Mouse (Mus musculus) ES-Bruce4 (cell line): ENCODE measurements around the gene Enc1. TPM values are rescaled to one million over a fixed set of nuclear protein-coding genes. Genes with fewer than 3 reads are reported as not detected.

Source experiments
- H3K27ac ChIP-seq: 2 replicates; pipeline ENCODE4 v1.5.1; 2012; ENCODE audit warnings: low read length, inconsistent platforms; ENCODE audit not compliant: insufficient read depth
- H3K27me3 ChIP-seq: 2 replicates; pipeline ENCODE4 v1.6.1; 2012; ENCODE audit warnings: mild to moderate bottlenecking, low read length, inconsistent platforms; ENCODE audit not compliant: control insufficient read depth, poor library complexity, insufficient read depth, severe bottlenecking
- H3K36me3 ChIP-seq: 2 replicates; pipeline ENCODE4 v1.6.1; 2012; ENCODE audit warnings: inconsistent platforms, mild to moderate bottlenecking, low read length, moderate library complexity; ENCODE audit not compliant: control insufficient read depth, poor library complexity, insufficient read depth, severe bottlenecking
- H3K4me1 ChIP-seq: one replicate; pipeline ENCODE4 v1.8.1; 2011; ENCODE audit warnings: low read length; ENCODE audit not compliant: control insufficient read depth, insufficient read depth
- H3K4me3 ChIP-seq: 2 replicates; pipeline ENCODE4 v1.5.1; 2011; ENCODE audit warnings: low read depth, mild to moderate bottlenecking, low read length
- H3K9ac ChIP-seq: 2 replicates; pipeline ENCODE4 v1.6.1; 2012; ENCODE audit warnings: low read depth, mild to moderate bottlenecking, inconsistent platforms; ENCODE audit not compliant: poor library complexity, severe bottlenecking
- H3K9me3 ChIP-seq: replicated peaks from 2 replicates; pipeline ENCODE4 v1.6.1; 2012; ENCODE audit warnings: mild to moderate bottlenecking, low read length, inconsistent platforms; ENCODE audit not compliant: control insufficient read depth, poor library complexity, insufficient read depth, severe bottlenecking
- CTCF ChIP-seq: IDR thresholded peaks from one replicate; pipeline ENCODE4 v1.8.1; 2011; ENCODE audit warnings: low read depth, low read length
- EP300 ChIP-seq: IDR thresholded peaks from 2 replicates; pipeline ENCODE4 v1.6.1; 2011; ENCODE audit warnings: low read depth, low read length; ENCODE audit not compliant: insufficient read depth
- POLR2A ChIP-seq: IDR thresholded peaks from one replicate; pipeline ENCODE4 v1.8.1; 2011; ENCODE audit warnings: low read length; ENCODE audit not compliant: insufficient read depth
- polyA plus RNA-seq: library from polyadenylated mRNA; stranded (reverse); fragments of >200 nt; gene quantifications from 2 replicates; pipeline ENCODE4 v1.2.4, GENCODE M21; 2011; ENCODE audit warnings: low read depth; ENCODE audit not compliant: missing spikeins, insufficient read depth, insufficient read length

Enc1 gene
- polyA plus RNA-seq, 1 experiment = 83.0 TPM

- Histone ChIP-seq H3K4me3 (no peak overlapping the region), H3K27ac (no peak overlapping the region), H3K4me1 (peaks cover 14% of the 10 kb centered on the region), H3K27me3 (no peaks in the 10 kb centered on the region), H3K9ac (no peak overlapping the region), H3K9me3 (no peaks in the 10 kb centered on the region), H3K36me3 (peaks cover 64% of the 10 kb centered on the region)
- no peak for TF ChIP-seq CTCF
- TF ChIP-seq EP300 = no peak
- no peak for TF ChIP-seq POLR2A
Observed at GRCm38 (mm10) chr13:97246217-97246616, 5.3 kb downstream of the Enc1 start.

DNA sequence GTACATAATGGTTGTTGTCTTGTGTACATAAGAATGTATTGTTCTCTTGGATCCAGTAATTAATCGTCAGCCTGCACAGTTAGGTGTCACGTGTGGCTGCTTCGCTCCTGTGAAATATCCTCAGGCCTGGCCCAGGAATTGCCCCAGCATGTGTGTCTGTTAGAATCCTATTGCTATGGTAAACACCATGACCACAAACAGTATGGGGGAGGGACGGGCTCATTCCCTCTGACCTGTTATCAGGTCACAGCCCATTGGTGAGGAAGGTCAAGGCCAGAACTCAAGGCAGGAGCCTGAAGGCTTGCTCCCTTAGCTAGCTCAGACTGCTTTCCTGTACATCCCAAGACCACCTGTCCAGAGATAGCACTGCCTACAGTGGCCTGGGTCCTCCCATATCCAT is 6.8 kb downstream of the Enc1 start:
- H3K4me1 ChIP-seq = peaks cover 14% of the 10 kb centered on the region

GRCm38 (mm10) chr13:97249051-97249461 is 8.2 kb downstream of the Enc1 start:
- Histone ChIP-seq H3K4me3 (no peak overlapping the region), H3K9me3 (no peaks in the 10 kb centered on the region), H3K36me3 (peaks cover 78% of the 10 kb centered on the region), H3K27me3 (no peaks in the 10 kb centered on the region), H3K27ac (peak overlapping the region; percentile 33), H3K4me1 (peaks cover 14% of the 10 kb centered on the region), H3K9ac (no peak overlapping the region)
- TF ChIP-seq CTCF (no peak), EP300 (no peak), POLR2A (no peak)

More for the DNA sequence above, 6.8 kb downstream of the Enc1 start:
- Histone ChIP-seq H3K9me3 (no peaks in the 10 kb centered on the region), H3K36me3 (peaks cover 78% of the 10 kb centered on the region), H3K4me3 (no peak overlapping the region), H3K27ac (0 out of 2 replicates have a peak overlapping the region, but pooled peaks have one; percentile 20), H3K9ac (no peak overlapping the region), H3K27me3 (no peaks in the 10 kb centered on the region)
- TF ChIP-seq EP300 (peak; percentile 84), CTCF (no peak)

- Histone ChIP-seq H3K27me3 (no peaks in the 10 kb centered on the region), H3K27ac (peak overlapping the region; percentile 33), H3K36me3 (peaks cover 78% of the 10 kb centered on the region), H3K9ac (no peak overlapping the region), H3K9me3 (no peaks in the 10 kb centered on the region), H3K4me1 (peaks cover 14% of the 10 kb centered on the region), H3K4me3 (no peak overlapping the region)
- TF ChIP-seq POLR2A (no peak), CTCF (no peak), EP300 (no peak)
Observed at GRCm38 (mm10) chr13:97249507-97250078, 8.7 kb downstream of the Enc1 start.

DNA sequence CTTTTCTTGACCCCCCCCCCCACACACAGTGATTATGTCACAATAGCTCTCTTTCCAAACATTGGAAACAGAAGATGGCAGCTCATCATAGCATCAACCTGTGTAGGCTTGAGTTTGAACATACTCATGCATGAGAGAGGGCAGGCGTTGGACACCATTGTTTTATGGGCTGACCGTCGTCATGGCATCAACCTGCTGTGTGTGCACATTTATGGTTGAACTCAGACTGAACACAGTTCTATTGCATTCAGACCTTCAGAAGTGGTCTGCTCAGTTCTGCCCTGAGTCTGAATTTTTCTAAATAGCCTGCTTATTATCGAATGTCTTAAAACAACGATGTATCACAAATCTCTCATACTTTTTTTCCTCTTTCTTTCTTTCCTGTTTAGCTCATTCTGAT is 9.2 kb downstream of the Enc1 start:
- H3K4me3 ChIP-seq = no peak overlapping the region
- H3K27ac ChIP-seq = no peak overlapping the region
- no peak overlapping the region for H3K9ac ChIP-seq
- TF ChIP-seq CTCF = no peak
- no peak for TF ChIP-seq EP300
- no peak for TF ChIP-seq POLR2A
- H3K36me3 ChIP-seq = peaks cover 75% of the 10 kb centered on the region
- H3K9me3 ChIP-seq = no peaks in the 10 kb centered on the region
- H3K4me1 ChIP-seq = peaks cover 12% of the 10 kb centered on the region
- no peaks in the 10 kb centered on the region for H3K27me3 ChIP-seq

- H3K9ac ChIP-seq = no peak overlapping the region
- no peak overlapping the region for H3K4me3 ChIP-seq
- TF ChIP-seq CTCF (no peak), EP300 (no peak), POLR2A (no peak)
- peaks cover 69% of the 10 kb centered on the region for H3K36me3 ChIP-seq
- H3K4me1 ChIP-seq = peaks cover 10% of the 10 kb centered on the region
- H3K9me3 ChIP-seq = no peaks in the 10 kb centered on the region
- no peaks in the 10 kb centered on the region for H3K27me3 ChIP-seq
- no peak overlapping the region for H3K27ac ChIP-seq
Observed at GRCm38 (mm10) chr13:97250551-97251380, 9.9 kb downstream of the Enc1 start.
